Mouse (Mus musculus): ENCODE results near the gene Phox2a.

The Phox2a gene

GRCm38 (mm10) chr7:101837154-101837605 lies 19.1 kb downstream of the Phox2a start:
- in situ Hi-C loops (cut with MboI; ENCODE audit: unreplicated experiment in 2 of 2): no loop called here

- in situ Hi-C loops (cut with MboI; ENCODE audit: unreplicated experiment in 2 of 2): no loop called here
Observed at GRCm38 (mm10) chr7:101837606-101838471, 19.7 kb downstream of the Phox2a start, which contains the start of gene Inppl1. Gene Inppl1 (minus strand): TSS chr7:101838229.

- in situ Hi-C loops (cut with MboI; ENCODE audit: unreplicated experiment in 2 of 2): no loop called here
Observed at GRCm38 (mm10) chr7:101844186-101844585, 26.1 kb downstream of the Phox2a start.

- in situ Hi-C loops (cut with MboI; ENCODE audit: unreplicated experiment in 2 of 2): no loop called here
Observed at GRCm38 (mm10) chr7:101847934-101848333, 29.8 kb downstream of the Phox2a start.

- in situ Hi-C loops (cut with MboI; ENCODE audit: unreplicated experiment in 2 of 2): loop anchor here (5.0 to 25.0 kb wide), 2 partner anchors 174 to 189 kb away; partner anchors contain the start of gene Clpb (in 1 of the 2)
Observed at GRCm38 (mm10) chr7:101851689-101852088, 33.6 kb downstream of the Phox2a start.

- in situ Hi-C loops (cut with MboI; ENCODE audit: unreplicated experiment in 2 of 2): loop anchor here (5.0 to 25.0 kb wide), 2 partner anchors 176 to 191 kb away; partner anchors contain the start of gene Clpb (in 1 of the 2)
Observed at GRCm38 (mm10) chr7:101852846-101853245, 34.7 kb downstream of the Phox2a start.

- in situ Hi-C loops (cut with MboI; ENCODE audit: unreplicated experiment in 2 of 2): loop anchor here (5.0 to 25.0 kb wide), 2 partner anchors 177 to 192 kb away; partner anchors contain the start of gene Clpb (in 1 of the 2)
Observed at GRCm38 (mm10) chr7:101853816-101854215, 35.7 kb downstream of the Phox2a start.

GRCm38 (mm10) chr7:101857094-101857493 lies 39.0 kb downstream of the Phox2a start, which contains the start of gene Folr2:
Gene Folr2 (minus strand): TSS chr7:101857194.
- in situ Hi-C loops (cut with MboI; ENCODE audit: unreplicated experiment in 2 of 2): loop anchor here in 1 of 2 experiments (25.0 kb wide), 1 partner anchor 195 kb away; the partner anchor contains the start of gene Clpb

GRCm38 (mm10) chr7:101858362-101858761 lies 40.2 kb downstream of the Phox2a start:
- in situ Hi-C loops (cut with MboI; ENCODE audit: unreplicated experiment in 2 of 2): loop anchor here in 1 of 2 experiments (25.0 kb wide), 1 partner anchor 196 kb away; the partner anchor contains the start of gene Clpb

GRCm38 (mm10) chr7:101860978-101861377 lies 42.9 kb downstream of the Phox2a start:
- in situ Hi-C loops (cut with MboI; ENCODE audit: unreplicated experiment in 2 of 2): loop anchor here in 1 of 2 experiments (25.0 kb wide), 1 partner anchor 199 kb away; the partner anchor contains the start of gene Clpb

GRCm38 (mm10) chr7:101862291-101862690 lies 44.2 kb downstream of the Phox2a start:
- in situ Hi-C loops (cut with MboI; ENCODE audit: unreplicated experiment in 2 of 2): loop anchor here in 1 of 2 experiments (25.0 kb wide), 1 partner anchor 200 kb away; the partner anchor contains the start of gene Clpb

GRCm38 (mm10) chr7:101863415-101863814 lies 45.3 kb downstream of the Phox2a start, which contains the start of gene Anapc15:
Gene Anapc15 (plus strand): TSS chr7:101863715.
- in situ Hi-C loops (cut with MboI; ENCODE audit: unreplicated experiment in 2 of 2): loop anchor here in 1 of 2 experiments (25.0 kb wide), 1 partner anchor 201 kb away; the partner anchor contains the start of gene Clpb

- in situ Hi-C loops (cut with MboI; ENCODE audit: unreplicated experiment in 2 of 2): loop anchor here in 1 of 2 experiments (25.0 kb wide), 1 partner anchor 204 kb away; the partner anchor contains the start of gene Clpb
Observed at GRCm38 (mm10) chr7:101866491-101867265, 48.6 kb downstream of the Phox2a start.

- in situ Hi-C loops (cut with MboI; ENCODE audit: unreplicated experiment in 2 of 2): loop anchor here in 1 of 2 experiments (25.0 kb wide), 1 partner anchor 205 kb away; the partner anchor contains the start of gene Clpb
Observed at GRCm38 (mm10) chr7:101867482-101867881, 49.4 kb downstream of the Phox2a start.

GRCm38 (mm10) chr7:101868241-101869162 lies 50.4 kb downstream of the Phox2a start:
- in situ Hi-C loops (cut with MboI; ENCODE audit: unreplicated experiment in 2 of 2): loop anchor here in 1 of 2 experiments (25.0 kb wide), 1 partner anchor 206 kb away; the partner anchor contains the start of gene Clpb

- in situ Hi-C loops (cut with MboI; ENCODE audit: unreplicated experiment in 2 of 2): loop anchor here in 1 of 2 experiments (25.0 kb wide), 1 partner anchor 207 kb away; the partner anchor contains the start of gene Clpb
Observed at GRCm38 (mm10) chr7:101869163-101869500, 51.0 kb downstream of the Phox2a start.

GRCm38 (mm10) chr7:101870629-101871028 lies 52.5 kb downstream of the Phox2a start, which contains the start of gene Folr1:
Gene Folr1 (minus strand): TSS chr7:101870788.
- in situ Hi-C loops (cut with MboI; ENCODE audit: unreplicated experiment in 2 of 2): loop anchor here in 1 of 2 experiments (25.0 kb wide), 1 partner anchor 208 kb away; the partner anchor contains the start of gene Clpb

GRCm38 (mm10) chr7:101871296-101871695 lies 53.2 kb downstream of the Phox2a start:
- in situ Hi-C loops (cut with MboI; ENCODE audit: unreplicated experiment in 2 of 2): loop anchor here in 1 of 2 experiments (25.0 kb wide), 1 partner anchor 209 kb away; the partner anchor contains the start of gene Clpb
